Mouse (Mus musculus) C2C12 (cell line): ENCODE measurements around the gene Tmem236. TPM values are rescaled to one million over a fixed set of nuclear protein-coding genes. Genes with fewer than 3 reads are reported as not detected.

Experiments
- H3K27me3 ChIP-seq: one replicate; pipeline ENCODE4 v1.6.1; 2011; ENCODE audit not compliant: control insufficient read depth, insufficient read depth, insufficient read length
- H3K36me3 ChIP-seq: one replicate; pipeline ENCODE4 v1.6.1; 2011; ENCODE audit not compliant: control insufficient read depth, insufficient read depth
- H3K4me3 ChIP-seq: one replicate; pipeline ENCODE4 v1.5.1; 2011; ENCODE audit warnings: mild to moderate bottlenecking, control low read depth; ENCODE audit not compliant: poor library complexity, insufficient read depth, severe bottlenecking
- H3K79me2 ChIP-seq: one replicate; pipeline ENCODE4 v1.6.1; 2011; ENCODE audit not compliant: control insufficient read depth, insufficient read depth
- H3K79me3 ChIP-seq: one replicate; pipeline ENCODE4 v1.6.1; 2011; ENCODE audit warnings: low read depth, control low read depth
- H3ac ChIP-seq: one replicate; pipeline ENCODE3; 2011; ENCODE audit warnings: low read depth; ENCODE audit not compliant: control insufficient read depth, insufficient read length
- CEBPB ChIP-seq: IDR thresholded peaks from one replicate; pipeline ENCODE4 v1.6.1; 2011; ENCODE audit warnings: low read depth, mild to moderate bottlenecking, control low read depth, moderate library complexity
- CTCF ChIP-seq: IDR thresholded peaks from one replicate; pipeline ENCODE4 v1.5.1; 2011; ENCODE audit not compliant: control insufficient read depth, insufficient read depth, insufficient read length
- FOSL1 ChIP-seq: IDR thresholded peaks from one replicate; pipeline ENCODE4 v1.8.0; 2011; ENCODE audit warnings: mild to moderate bottlenecking, low read length; ENCODE audit not compliant: poor library complexity, insufficient read depth, severe bottlenecking
- MAX ChIP-seq: IDR thresholded peaks from one replicate; pipeline ENCODE4 v1.6.1; 2011; ENCODE audit warnings: mild to moderate bottlenecking, control low read depth
- MYOD1 ChIP-seq: IDR thresholded peaks from one replicate; pipeline ENCODE4 v1.6.1; 2011; ENCODE audit warnings: low read depth; ENCODE audit not compliant: control insufficient read depth, insufficient read length
- MYOG ChIP-seq: IDR thresholded peaks from one replicate; pipeline ENCODE4 v1.6.1; 2011; ENCODE audit not compliant: control insufficient read depth, insufficient read length; ENCODE audit errors: extremely low read depth
- USF1 ChIP-seq: IDR thresholded peaks from one replicate; pipeline ENCODE4 v1.6.1; 2011; ENCODE audit warnings: low read depth, mild to moderate bottlenecking, control low read depth, moderate library complexity
- microRNA-seq: library from miRNA; unstranded; fragments of <30 nt; microRNA quantifications from one replicate; pipeline ENCODE4, GENCODE M21; 2019; ENCODE audit warnings: borderline microRNAs expressed
- polyA plus RNA-seq: library from polyadenylated mRNA; unstranded; fragments of >200 nt; fragmentation: generic; extraction: Trizol; gene quantifications from one replicate; pipeline ENCODE4 v1.2.1, GENCODE M21; 2012; ENCODE audit warnings: missing spikeins

The Tmem236 gene
- polyA plus RNA-seq, 1 experiment: 0.01 TPM

- Histone ChIP-seq H3K27me3 (no peaks in the 10 kb centered on the region), H3K4me3 (no peak overlapping the region), H3K79me3 (no peaks in the 10 kb centered on the region), H3ac (no peak overlapping the region), H3K36me3 (no peaks in the 10 kb centered on the region), H3K79me2 (no peaks in the 10 kb centered on the region)
- no peak for TF ChIP-seq CTCF
- TF ChIP-seq USF1: no peak
- TF ChIP-seq MYOG: no peak
- TF ChIP-seq FOSL1: no peak
- TF ChIP-seq MAX: no peak
- TF ChIP-seq CEBPB: no peak
- no peak for TF ChIP-seq MYOD1
Measured at GRCm38 (mm10) chr2:14269160-14269559, 94.8 kb downstream of the Tmem236 start.

Small RNA genes within 50 kb of the gene (microRNA-seq; reads per million reads assigned to microRNA genes)
- not detected for gene Mir511

Other genes with a start within 250 kb of the Tmem236 start
- gene Hacd1, start 118.4 kb upstream of the Tmem236 start, polyA plus RNA-seq: 95.0 TPM
- 14.5 TPM for gene Stam, start 100.4 kb upstream of the Tmem236 start, polyA plus RNA-seq
- gene Mrc1, start 54.9 kb downstream of the Tmem236 start, polyA plus RNA-seq: 0.07 TPM
- gene Slc39a12, start 213.8 kb downstream of the Tmem236 start, polyA plus RNA-seq: not detected